Mouse (Mus musculus) C2C12 (cell line): Measurements from ENCODE around the gene Esp6.

Source experiments
- CTCF ChIP-seq: IDR thresholded peaks from one replicate; pipeline ENCODE4 v1.5.1; 2011; ENCODE audit not compliant: control insufficient read depth, insufficient read depth, insufficient read length
- FOSL1 ChIP-seq: IDR thresholded peaks from one replicate; pipeline ENCODE4 v1.8.0; 2011; ENCODE audit warnings: mild to moderate bottlenecking, low read length; ENCODE audit not compliant: poor library complexity, insufficient read depth, severe bottlenecking
- MAX ChIP-seq: IDR thresholded peaks from one replicate; pipeline ENCODE4 v1.6.1; 2011; ENCODE audit warnings: mild to moderate bottlenecking, control low read depth
- MYOD1 ChIP-seq: IDR thresholded peaks from one replicate; pipeline ENCODE4 v1.6.1; 2011; ENCODE audit warnings: low read depth; ENCODE audit not compliant: control insufficient read depth, insufficient read length
- MYOG ChIP-seq: IDR thresholded peaks from one replicate; pipeline ENCODE4 v1.6.1; 2011; ENCODE audit not compliant: control insufficient read depth, insufficient read length; ENCODE audit errors: extremely low read depth
- USF1 ChIP-seq: IDR thresholded peaks from one replicate; pipeline ENCODE4 v1.6.1; 2011; ENCODE audit warnings: low read depth, mild to moderate bottlenecking, control low read depth, moderate library complexity

- no peak for TF ChIP-seq CTCF
- no peak for TF ChIP-seq USF1
- TF ChIP-seq MAX: no peak
- TF ChIP-seq MYOG: no peak
- TF ChIP-seq MYOD1: no peak
- no peak for TF ChIP-seq FOSL1
These were observed 31.5 kb upstream of the Esp6 start for GRCm38 (mm10) chr17:40529813-40530212.
